Mouse (Mus musculus) heart, embryonic 14.5 days (tissue): ENCODE measurements around the gene Syn3. TPM values are rescaled to one million over a fixed set of nuclear protein-coding genes. Genes with fewer than 3 reads are reported as not detected.

Experiments
- ATAC-seq: fragments of 200-750 bp; cut with Nextera tagmentation; 2 replicates; pipeline ENCODE4 v1.8.0; 2017; ENCODE audit warnings: low read depth, moderate TSS enrichment; ENCODE audit not compliant: insufficient number of reproducible peaks, insufficient read depth, low FRiP score
- H3K27ac ChIP-seq, 2 experiments: fragments of 200-500 bp in 1 of 2; fragments of 300-500 bp in 1 of 2; sonication (generic) in 1 of 2; replicated peaks in 1 of 2; 2 replicates each; pipeline ENCODE4 v1.5.1; 2012 to 2014; ENCODE audit warnings: low read depth in 2 of 2, low read length in 2 of 2, control low read depth in 1 of 2, mild to moderate bottlenecking in 1 of 2, mixed read lengths in 1 of 2; ENCODE audit not compliant: control insufficient read depth in 1 of 2, insufficient read depth in 1 of 2
- H3K27me3 ChIP-seq: fragments of 300-500 bp; sonication (generic); 2 replicates; pipeline ENCODE4 v1.6.1; 2014; ENCODE audit warnings: mild to moderate bottlenecking, low read length, control low read depth; ENCODE audit not compliant: control insufficient read depth, insufficient read depth
- H3K36me3 ChIP-seq: fragments of 300-500 bp; sonication (generic); 2 replicates; pipeline ENCODE4 v1.6.1; 2014; ENCODE audit warnings: mild to moderate bottlenecking, control low read depth, low read length, mixed read lengths; ENCODE audit not compliant: control insufficient read depth, insufficient read depth
- H3K4me1 ChIP-seq, 2 experiments: fragments of 200-500 bp in 1 of 2; fragments of 300-500 bp in 1 of 2; sonication (generic) in 1 of 2; 2 replicates each; pipeline ENCODE4 v1.6.1; 2012 to 2014; ENCODE audit warnings: low read length in 2 of 2, control low read depth in 1 of 2, mixed read lengths in 1 of 2; ENCODE audit not compliant: control insufficient read depth in 2 of 2, insufficient read depth in 2 of 2
- H3K4me2 ChIP-seq: fragments of 300-500 bp; sonication (generic); 2 replicates; pipeline ENCODE4 v1.6.1; 2014; ENCODE audit warnings: mild to moderate bottlenecking, low read length
- H3K4me3 ChIP-seq, 2 experiments: fragments of 200-500 bp in 1 of 2; fragments of 300-500 bp in 1 of 2; sonication (generic) in 1 of 2; 2 replicates each; pipeline ENCODE4 v1.5.1; 2012 to 2014; ENCODE audit warnings: low read length in 2 of 2, mild to moderate bottlenecking in 2 of 2, control low read depth in 1 of 2, low read depth in 1 of 2, moderate library complexity in 1 of 2; ENCODE audit not compliant: control insufficient read depth in 1 of 2, insufficient read depth in 1 of 2
- H3K9ac ChIP-seq: fragments of 300-500 bp; sonication (generic); 2 replicates; pipeline ENCODE4 v1.6.1; 2014; ENCODE audit warnings: mild to moderate bottlenecking, low read length
- H3K9me3 ChIP-seq: fragments of 300-500 bp; sonication (generic); 2 replicates; pipeline ENCODE4 v1.6.1; 2016; ENCODE audit warnings: low read length, control low read depth; ENCODE audit not compliant: control insufficient read depth
- WGBS: fragments of 180-500 bp; shearing (Covaris S2); extraction: QIAGEN DNeasy Blood & Tissue Kit; methylation state at CpG from one replicate; pipeline ENCODE4 v1.1.7; 2014; 5-methylcytosine and 5-hydroxymethylcytosine counted together
- polyA plus RNA-seq: library from polyadenylated mRNA; unstranded; fragments of >200 nt; fragmentation: Nextera tagmentation; extraction: Ambion mirVana; gene quantifications from 2 replicates; pipeline ENCODE4 v1.2.1, GENCODE M21; 2014

The Syn3 gene
- polyA plus RNA-seq, 1 experiment from 2014 or later: 1.1 TPM

GRCm38 (mm10) chr10:86493140-86493539 is 5.6 kb downstream of the Syn3 start:
- 77% methylated on average over 5 of the region's 5 CpGs for WGBS
- H3K9me3 ChIP-seq: no peaks in the 10 kb centered on the region
- no peaks in the 10 kb centered on the region for H3K36me3 ChIP-seq
- H3K27me3 ChIP-seq: no peaks in the 10 kb centered on the region
- H3K4me1 ChIP-seq: peaks cover 2 to 8% of the 10 kb centered on the region in 2 experiments; a peak in 2 of 4 replicates
- no peak overlapping the region for H3K4me3 ChIP-seq
- no peak for ATAC-seq
- H3K9ac ChIP-seq: no peak overlapping the region
- no peak overlapping the region for H3K27ac ChIP-seq
- H3K4me2 ChIP-seq: no peak overlapping the region

GRCm38 (mm10) chr10:86492089-86492907 is 6.4 kb downstream of the Syn3 start:
- Histone ChIP-seq H3K4me1 (no peaks in the 10 kb centered on the region), H3K9ac (no peak overlapping the region), H3K9me3 (no peaks in the 10 kb centered on the region), H3K27me3 (no peaks in the 10 kb centered on the region), H3K4me2 (no peak overlapping the region), H3K27ac (no peak overlapping the region), H3K36me3 (no peaks in the 10 kb centered on the region), H3K4me3 (no peak overlapping the region)
- no peak for ATAC-seq
- 32% methylated on average over 2 of the region's 2 CpGs for WGBS

- H3K9me3 ChIP-seq: no peaks in the 10 kb centered on the region
- H3K4me2 ChIP-seq: no peak overlapping the region
- no peaks in the 10 kb centered on the region for H3K36me3 ChIP-seq
- H3K4me3 ChIP-seq: no peak overlapping the region
- no peaks in the 10 kb centered on the region for H3K27me3 ChIP-seq
- WGBS: 34% methylated on average over 3 of the region's 3 CpGs
- no peak overlapping the region for H3K9ac ChIP-seq
- ATAC-seq: no peak
- H3K27ac ChIP-seq: no peak overlapping the region
- H3K4me1 ChIP-seq: no peaks in the 10 kb centered on the region
Observed at GRCm38 (mm10) chr10:86491316-86492088, 7.2 kb downstream of the Syn3 start.

- Histone ChIP-seq H3K9me3 (no peaks in the 10 kb centered on the region), H3K4me1 (no peaks in the 10 kb centered on the region), H3K4me3 (no peak overlapping the region), H3K36me3 (no peaks in the 10 kb centered on the region), H3K4me2 (no peak overlapping the region), H3K27ac (no peak overlapping the region), H3K27me3 (no peaks in the 10 kb centered on the region), H3K9ac (no peak overlapping the region)
- ATAC-seq: no peak
- WGBS: 74% methylated on average over 5 of the region's 5 CpGs
Observed at GRCm38 (mm10) chr10:86488544-86488943, 10.2 kb downstream of the Syn3 start.

- H3K4me3 ChIP-seq: no peak overlapping the region
- 66% methylated on average over 4 of the region's 4 CpGs for WGBS
- no peaks in the 10 kb centered on the region for H3K9me3 ChIP-seq
- H3K27ac ChIP-seq: no peak overlapping the region
- H3K27me3 ChIP-seq: no peaks in the 10 kb centered on the region
- no peak overlapping the region for H3K4me2 ChIP-seq
- no peaks in the 10 kb centered on the region; a peak in 1 of 4 replicates for H3K4me1 ChIP-seq
- ATAC-seq: no peak
- no peaks in the 10 kb centered on the region for H3K36me3 ChIP-seq
- H3K9ac ChIP-seq: no peak overlapping the region
Observed at GRCm38 (mm10) chr10:86485971-86486370, 12.7 kb downstream of the Syn3 start.

- ATAC-seq: no peak
- no peaks in the 10 kb centered on the region for H3K9me3 ChIP-seq
- H3K4me1 ChIP-seq: no peaks in the 10 kb centered on the region; a peak in 1 of 4 replicates
- no peak overlapping the region for H3K4me3 ChIP-seq
- no peak overlapping the region for H3K9ac ChIP-seq
- no peak overlapping the region for H3K4me2 ChIP-seq
- no peaks in the 10 kb centered on the region for H3K27me3 ChIP-seq
- WGBS: 14% methylated on average over 3 of the region's 3 CpGs
- no peak overlapping the region for H3K27ac ChIP-seq
- no peaks in the 10 kb centered on the region for H3K36me3 ChIP-seq
Observed at GRCm38 (mm10) chr10:86483968-86484367, 14.7 kb downstream of the Syn3 start.

GRCm38 (mm10) chr10:86482496-86482895 is 16.2 kb downstream of the Syn3 start:
- Histone ChIP-seq H3K4me3 (no peak overlapping the region), H3K9me3 (no peaks in the 10 kb centered on the region), H3K9ac (no peak overlapping the region), H3K36me3 (no peaks in the 10 kb centered on the region), H3K4me2 (no peak overlapping the region), H3K4me1 (no peaks in the 10 kb centered on the region; a peak in 1 of 4 replicates), H3K27me3 (no peaks in the 10 kb centered on the region), H3K27ac (no peak overlapping the region)
- no peak for ATAC-seq
- WGBS: 47% methylated on average over 1 of the region's 1 CpGs
